Comparison of ENCODE assay signal across 19 mouse cellular contexts in genomic region chr10:3867298-3867697, GRCm38 (mm10).
"Had no signal": no experiment of that assay in that cellular context is flagged by ENCODE, and none has a peak within 500 bp of the region (broad histone marks: within the 10 kb centered on the region; RNA-seq: fewer than 3 reads in every experiment).

No protein-coding gene starts in this region.

- H3K4me3 ChIP-seq: left cerebral cortex, adult 2 months; limb, embryonic 12.5 days; limb, embryonic 15.5 days; lung, embryonic 15.5 days had no signal

- H3K4me2 ChIP-seq: limb, embryonic 12.5 days; limb, embryonic 15.5 days; liver, embryonic 11.5 days; lung, embryonic 15.5 days; midbrain, embryonic 11.5 days had no signal

- H3K9ac ChIP-seq: limb, embryonic 12.5 days; limb, embryonic 15.5 days; liver, embryonic 14.5 days; liver, postnatal 0 days; lung, embryonic 15.5 days had no signal

- DNase-seq: kidney, adult 2 months; kidney, postnatal 14 days; kidney, postnatal 4 days; layer of hippocampus, adult 9-11 months; layer of hippocampus, postnatal 36 days; liver, postnatal 0 days; lung, postnatal 10 days; lung, postnatal 4 days; midbrain, embryonic 14.5 days; thymus, adult 2 months; thymus, postnatal 14 days; thymus, postnatal 4 days had no signal

- ATAC-seq: liver, postnatal 0 days had no signal

- H3K27ac ChIP-seq: left cerebral cortex, adult 2 months; limb, embryonic 12.5 days; limb, embryonic 15.5 days; liver, embryonic 14.5 days; lung, embryonic 15.5 days had no signal

- H3K27me3 ChIP-seq: limb, embryonic 12.5 days; limb, embryonic 15.5 days; lung, embryonic 15.5 days had no signal

- H3K36me3 ChIP-seq: limb, embryonic 12.5 days; limb, embryonic 15.5 days; lung, embryonic 15.5 days had no signal

- H3K9me3 ChIP-seq: limb, embryonic 12.5 days; limb, embryonic 15.5 days; lung, embryonic 15.5 days had no signal
